Mouse (Mus musculus) inflammation-experienced regulatory T-cells, adult 6 months (primary cell): Measurements from ENCODE around the gene D330045A20Rik. TPM values are rescaled to one million over a fixed set of nuclear protein-coding genes. Genes with fewer than 3 reads are reported as not detected.
"Not testable (repeated sequence)": the region's sequence is repeated elsewhere in the genome, so short reads cannot be mapped to it uniquely, and the experiment has no call there.

Source experiments
- ATAC-seq: one replicate; pipeline ENCODE4 v1.8.0; 2017
- polyA plus RNA-seq, 3 experiments: library from polyadenylated mRNA; unstranded; fragments of 100-300 nt; shearing (Covaris generic); gene quantifications; one replicate each; pipeline ENCODE4 v1.2.1; 2017

D330045A20Rik gene
- polyA plus RNA-seq, 3 experiments from 2014 or later, result 0.15 TPM; not detected in 2

- ATAC-seq, result no peak
Observed at GRCm38 (mm10) chrX:139583616-139584015, 103.4 kb downstream of the D330045A20Rik start.

DNA sequence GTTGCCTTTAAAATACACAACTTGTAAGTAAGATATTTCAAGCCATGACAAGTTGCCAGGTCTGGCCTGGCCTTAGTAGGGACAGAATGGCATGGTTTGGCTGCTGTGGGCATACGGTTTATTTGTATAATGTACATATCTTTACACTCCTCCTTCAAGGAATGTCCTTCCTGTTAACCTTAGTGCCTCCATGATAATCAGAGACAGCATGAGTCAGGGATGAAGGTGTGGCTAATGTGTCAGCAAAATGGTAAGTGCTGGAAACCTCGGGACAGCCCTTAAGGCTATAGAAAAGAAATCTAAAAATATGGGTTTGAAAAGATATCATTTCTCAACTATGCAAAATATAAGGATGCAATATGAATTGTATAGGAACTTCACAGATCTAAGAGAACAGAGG is 106.5 kb downstream of the D330045A20Rik start:
- ATAC-seq, result not testable (repeated sequence)

DNA sequence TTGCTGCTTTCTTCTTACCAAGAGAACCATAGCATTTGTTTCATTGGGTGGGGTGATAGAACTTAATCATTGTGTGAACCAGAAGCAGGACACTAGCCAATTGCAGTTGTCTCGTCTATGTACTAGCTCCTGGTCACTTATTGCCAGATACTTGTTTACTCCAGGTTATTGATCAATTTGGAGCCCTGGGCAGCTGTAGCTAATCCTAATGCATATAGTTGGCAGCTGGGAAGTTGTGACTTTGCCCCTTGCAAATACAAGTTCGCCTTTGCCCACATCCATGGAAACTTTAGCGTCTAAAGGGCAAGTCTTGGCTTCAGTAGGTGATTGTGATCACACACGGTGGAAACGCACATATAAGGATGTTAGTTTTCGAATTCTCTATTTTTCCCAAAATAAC is 116.2 kb downstream of the D330045A20Rik start:
- no peak for ATAC-seq

Other genes with a start within 250 kb of the D330045A20Rik start
- not detected for gene Trap1a, start 146.7 kb upstream of the D330045A20Rik start, polyA plus RNA-seq
- gene Rnf128, start 82.9 kb downstream of the D330045A20Rik start, polyA plus RNA-seq, result 1 to 10 TPM; 1.1 to 1.6 (median 1.4) TPM
- gene Tbc1d8b, start 204.6 kb downstream of the D330045A20Rik start, polyA plus RNA-seq, result 1 to 10 TPM; 5.2 to 5.9 (median 5.9) TPM
- 1 to 10 TPM; 1.4 to 4.1 (median 1.7) TPM for gene Gm15013, start 234.1 kb downstream of the D330045A20Rik start, polyA plus RNA-seq